Mouse (Mus musculus) liver, embryonic 15.5 days (tissue): ENCODE data around the gene Nav3. TPM values are rescaled to one million over a fixed set of nuclear protein-coding genes. Genes with fewer than 3 reads are reported as not detected.
"Not testable (repeated sequence)": the region's sequence is repeated elsewhere in the genome, so short reads cannot be mapped to it uniquely, and the experiment has no call there.

ENCODE experiments used
- ATAC-seq: fragments of 200-750 bp; cut with Nextera tagmentation; 2 replicates; pipeline ENCODE4 v1.8.0; 2017; ENCODE audit warnings: moderate number of reproducible peaks, mild to moderate bottlenecking, moderate library complexity; ENCODE audit not compliant: insufficient read depth
- H3K27ac ChIP-seq: fragments of 300-500 bp; sonication (generic); replicated peaks from 2 replicates; pipeline ENCODE4 v1.5.1; 2015; ENCODE audit warnings: mild to moderate bottlenecking, inconsistent platforms
- H3K27me3 ChIP-seq: fragments of 300-500 bp; sonication (generic); 2 replicates; pipeline ENCODE4 v1.6.1; 2015; ENCODE audit warnings: mild to moderate bottlenecking, inconsistent platforms
- H3K36me3 ChIP-seq: fragments of 300-500 bp; sonication (generic); replicated peaks from 2 replicates; pipeline ENCODE4 v1.6.1; 2015; ENCODE audit warnings: moderate library complexity, mild to moderate bottlenecking, inconsistent platforms
- H3K4me1 ChIP-seq: fragments of 300-500 bp; sonication (generic); replicated peaks from 2 replicates; pipeline ENCODE4 v1.6.1; 2015; ENCODE audit warnings: inconsistent platforms
- H3K4me2 ChIP-seq: fragments of 300-500 bp; sonication (generic); 2 replicates; pipeline ENCODE4 v1.6.1; 2015; ENCODE audit warnings: moderate library complexity, mild to moderate bottlenecking, inconsistent platforms
- H3K4me3 ChIP-seq: fragments of 300-500 bp; sonication (generic); replicated peaks from 2 replicates; pipeline ENCODE4 v1.5.1; 2015; ENCODE audit warnings: mild to moderate bottlenecking, inconsistent platforms
- H3K9ac ChIP-seq: fragments of 300-500 bp; sonication (generic); 2 replicates; pipeline ENCODE4 v1.6.1; 2015; ENCODE audit warnings: moderate library complexity, mild to moderate bottlenecking, inconsistent platforms
- H3K9me3 ChIP-seq: fragments of 300-500 bp; sonication (generic); replicated peaks from 2 replicates; pipeline ENCODE4 v1.6.1; 2016; ENCODE audit warnings: inconsistent platforms
- WGBS: fragments of 180-500 bp; shearing (Covaris S2); methylation state at CpG from one replicate; pipeline ENCODE4 v1.1.7; 2015; ENCODE audit warnings: mixed read lengths; ENCODE audit not compliant: insufficient replicate concordance; 5-methylcytosine and 5-hydroxymethylcytosine counted together
- polyA plus RNA-seq: library from polyadenylated mRNA; unstranded; fragments of >200 nt; fragmentation: Nextera tagmentation; extraction: Ambion mirVana; gene quantifications from 2 replicates; pipeline ENCODE4 v1.2.1, GENCODE M21; 2015

Nav3 gene
- polyA plus RNA-seq, 1 experiment from 2014 or later, result 0.12 TPM

DNA sequence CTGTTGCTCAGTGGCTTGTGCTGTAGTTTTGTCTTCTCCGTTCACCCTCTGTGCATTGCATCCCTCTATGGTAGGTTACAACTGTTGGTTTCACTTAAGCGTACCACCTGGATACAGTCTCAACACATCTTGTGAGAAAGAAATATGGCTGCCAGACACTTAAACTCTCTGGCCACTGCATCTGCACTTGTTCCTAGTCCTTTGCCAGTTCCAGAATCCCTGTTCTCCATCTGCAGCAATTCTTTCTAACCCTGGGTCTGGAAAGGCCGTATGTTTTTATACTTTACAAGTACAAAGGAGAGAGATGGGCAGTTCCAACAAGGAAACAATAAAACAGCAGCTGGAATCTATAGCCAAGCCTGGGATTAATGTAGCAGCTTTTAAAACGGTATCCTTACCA, 418.5 kb downstream of the Nav3 start:
- no peaks in the 10 kb centered on the region for H3K4me1 ChIP-seq
- no peak overlapping the region for H3K4me2 ChIP-seq
- H3K9me3 ChIP-seq, result no peaks in the 10 kb centered on the region
- no peak overlapping the region for H3K27ac ChIP-seq
- H3K9ac ChIP-seq, result no peak overlapping the region
- ATAC-seq, result no peak
- H3K4me3 ChIP-seq, result no peak overlapping the region
- no peaks in the 10 kb centered on the region for H3K36me3 ChIP-seq
- WGBS, result 62% methylated on average over 4 of the region's 4 CpGs
- no peaks in the 10 kb centered on the region for H3K27me3 ChIP-seq

DNA sequence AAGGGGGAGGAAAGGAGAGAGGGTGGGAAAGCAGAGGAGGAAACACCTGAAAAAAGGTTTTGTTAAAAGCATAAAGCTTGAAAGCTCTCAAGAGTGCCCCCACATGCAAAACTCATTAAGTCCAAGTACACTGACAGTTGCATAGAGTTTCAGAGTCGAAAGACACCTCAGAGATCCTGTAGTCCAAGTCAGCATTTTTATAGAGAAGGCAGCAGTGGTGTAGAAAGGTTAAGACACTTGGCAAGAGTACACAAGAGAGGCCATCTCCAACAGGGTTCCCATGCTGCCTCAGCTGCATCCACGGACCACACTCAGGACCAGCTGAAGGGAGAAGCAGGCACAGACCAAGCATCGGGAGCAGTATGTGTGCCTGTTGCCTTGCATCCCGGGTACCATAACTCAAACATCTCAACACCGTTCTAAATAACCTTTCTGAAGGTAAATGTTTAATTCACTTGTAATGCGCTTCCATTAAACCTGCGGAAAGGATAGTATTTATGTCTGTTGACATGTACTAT, 421.4 kb downstream of the Nav3 start:
- Histone ChIP-seq H3K27me3 (no peaks in the 10 kb centered on the region), H3K9ac (no peak overlapping the region), H3K27ac (no peak overlapping the region), H3K36me3 (no peaks in the 10 kb centered on the region), H3K4me3 (no peak overlapping the region), H3K4me1 (no peaks in the 10 kb centered on the region), H3K9me3 (no peaks in the 10 kb centered on the region), H3K4me2 (no peak overlapping the region)
- WGBS, result 74% methylated on average over 7 of the region's 7 CpGs
- no peak for ATAC-seq

GRCm38 (mm10) chr10:110024897-110025296, 431.1 kb downstream of the Nav3 start:
- not testable (repeated sequence) for H3K4me1 ChIP-seq, ATAC-seq, H3K36me3 ChIP-seq, H3K27me3 ChIP-seq, H3K27ac ChIP-seq, H3K4me3 ChIP-seq, H3K4me2 ChIP-seq, H3K9ac ChIP-seq, H3K9me3 ChIP-seq
- WGBS, result 54% methylated on average over 2 of the region's 2 CpGs

DNA sequence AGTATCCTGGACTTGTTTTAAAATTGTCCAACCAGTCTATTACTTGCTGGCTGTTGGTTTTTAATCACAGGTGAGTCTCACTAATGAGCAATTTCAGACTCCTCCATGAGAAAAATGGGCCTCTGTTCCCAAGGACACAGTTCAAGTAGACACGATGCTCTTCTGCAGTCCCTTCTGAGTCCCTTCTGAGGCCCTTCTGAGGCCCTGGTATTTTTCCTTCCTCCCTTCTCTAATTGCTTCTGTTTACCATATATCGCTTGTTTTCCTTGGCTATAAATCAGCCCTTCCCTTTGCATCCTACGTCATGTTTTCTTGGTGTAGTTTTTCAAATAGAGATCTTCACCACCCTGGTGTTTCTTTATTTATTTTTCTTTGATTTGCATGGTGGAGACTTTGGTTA, 433.9 kb downstream of the Nav3 start:
- Histone ChIP-seq H3K27me3 (no peaks in the 10 kb centered on the region), H3K36me3 (no peaks in the 10 kb centered on the region), H3K27ac (no peak overlapping the region), H3K9me3 (no peaks in the 10 kb centered on the region), H3K4me3 (no peak overlapping the region), H3K4me2 (no peak overlapping the region), H3K9ac (no peak overlapping the region), H3K4me1 (no peaks in the 10 kb centered on the region)
- 59% methylated on average over 3 of the region's 3 CpGs for WGBS
- no peak for ATAC-seq

GRCm38 (mm10) chr10:110019266-110019866, 436.6 kb downstream of the Nav3 start:
- Histone ChIP-seq H3K9ac (no peak overlapping the region), H3K27me3 (no peaks in the 10 kb centered on the region)

GRCm38 (mm10) chr10:110001328-110001727, 454.7 kb downstream of the Nav3 start:
- not testable (repeated sequence) for H3K4me1 ChIP-seq, H3K36me3 ChIP-seq, H3K9me3 ChIP-seq, H3K4me2 ChIP-seq, H3K4me3 ChIP-seq, H3K27me3 ChIP-seq, H3K9ac ChIP-seq, H3K27ac ChIP-seq, ATAC-seq
- 54% methylated on average over 5 of the region's 5 CpGs for WGBS

More at GRCm38 (mm10) chr10:110019266-110019866, 436.6 kb downstream of the Nav3 start:
- Histone ChIP-seq H3K4me2 (no peak overlapping the region), H3K36me3 (no peaks in the 10 kb centered on the region), H3K4me3 (no peak overlapping the region), H3K27ac (no peak overlapping the region), H3K4me1 (no peaks in the 10 kb centered on the region), H3K9me3 (no peaks in the 10 kb centered on the region)
- 36% methylated on average over 4 of the region's 4 CpGs for WGBS
- no peak for ATAC-seq

DNA sequence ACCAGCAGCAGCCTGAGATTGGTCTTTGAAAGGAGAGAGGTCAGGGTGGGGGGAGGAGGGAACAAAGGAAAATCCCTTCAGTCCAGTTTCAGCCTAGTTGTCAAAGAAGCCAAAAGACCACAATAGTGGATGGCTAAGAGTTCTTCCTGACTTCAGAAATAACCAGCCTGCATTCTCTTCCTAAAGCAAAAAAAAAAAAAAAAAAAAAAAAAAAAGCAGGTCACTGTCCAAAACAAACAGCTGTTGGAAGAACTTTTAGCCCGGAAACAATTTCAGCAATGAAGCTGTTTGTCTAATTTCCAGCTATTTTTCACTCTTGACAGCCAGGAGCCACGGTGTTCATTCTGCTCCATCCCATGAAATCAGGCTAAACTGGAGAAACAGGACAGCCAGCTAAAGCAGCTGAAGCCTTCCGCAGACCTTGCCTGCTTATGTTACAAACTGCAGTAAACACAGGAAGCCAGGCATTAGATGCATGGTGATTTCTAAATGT, 455.2 kb downstream of the Nav3 start:
- no peak for ATAC-seq
- H3K4me3 ChIP-seq, result no peak overlapping the region
- no peaks in the 10 kb centered on the region for H3K4me1 ChIP-seq
- WGBS, result 31% methylated on average over 3 of the region's 3 CpGs
- no peaks in the 10 kb centered on the region for H3K9me3 ChIP-seq
- H3K27me3 ChIP-seq, result no peaks in the 10 kb centered on the region
- no peak overlapping the region for H3K9ac ChIP-seq
- no peak overlapping the region for H3K27ac ChIP-seq
- H3K4me2 ChIP-seq, result no peak overlapping the region
- no peaks in the 10 kb centered on the region for H3K36me3 ChIP-seq

DNA sequence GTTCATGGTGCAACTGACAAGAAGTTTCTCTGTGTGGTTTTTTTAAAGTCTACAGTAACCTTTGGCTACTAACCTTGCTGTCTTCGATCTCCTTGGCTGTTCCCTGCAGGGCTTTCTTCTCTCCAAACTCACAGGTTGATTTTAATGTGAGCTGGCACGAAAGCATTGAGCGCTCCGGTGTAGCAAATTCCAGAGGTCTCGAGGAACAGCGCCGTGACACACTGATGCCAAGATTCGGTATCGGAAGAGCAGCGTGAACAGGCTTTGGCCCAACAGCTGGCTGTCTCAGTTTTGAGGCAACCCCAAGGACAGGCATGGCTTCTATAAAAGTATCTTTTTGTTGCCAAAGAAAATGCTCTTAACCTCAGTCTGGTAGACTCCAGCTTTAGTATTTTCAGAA, 456.1 kb downstream of the Nav3 start:
- Histone ChIP-seq H3K9me3 (no peaks in the 10 kb centered on the region), H3K27ac (no peak overlapping the region), H3K4me2 (no peak overlapping the region), H3K4me1 (no peaks in the 10 kb centered on the region), H3K27me3 (no peaks in the 10 kb centered on the region), H3K36me3 (no peaks in the 10 kb centered on the region), H3K9ac (no peak overlapping the region), H3K4me3 (no peak overlapping the region)
- ATAC-seq, result no peak
- 83% methylated on average over 10 of the region's 10 CpGs for WGBS

GRCm38 (mm10) chr10:109994302-109994701, 461.7 kb downstream of the Nav3 start:
- Histone ChIP-seq H3K27ac (no peak overlapping the region), H3K36me3 (no peaks in the 10 kb centered on the region), H3K27me3 (no peaks in the 10 kb centered on the region), H3K4me3 (no peak overlapping the region), H3K4me2 (no peak overlapping the region), H3K9ac (no peak overlapping the region), H3K9me3 (no peaks in the 10 kb centered on the region), H3K4me1 (no peaks in the 10 kb centered on the region)
- ATAC-seq, result no peak
- WGBS, result 62% methylated on average over 5 of the region's 5 CpGs

DNA sequence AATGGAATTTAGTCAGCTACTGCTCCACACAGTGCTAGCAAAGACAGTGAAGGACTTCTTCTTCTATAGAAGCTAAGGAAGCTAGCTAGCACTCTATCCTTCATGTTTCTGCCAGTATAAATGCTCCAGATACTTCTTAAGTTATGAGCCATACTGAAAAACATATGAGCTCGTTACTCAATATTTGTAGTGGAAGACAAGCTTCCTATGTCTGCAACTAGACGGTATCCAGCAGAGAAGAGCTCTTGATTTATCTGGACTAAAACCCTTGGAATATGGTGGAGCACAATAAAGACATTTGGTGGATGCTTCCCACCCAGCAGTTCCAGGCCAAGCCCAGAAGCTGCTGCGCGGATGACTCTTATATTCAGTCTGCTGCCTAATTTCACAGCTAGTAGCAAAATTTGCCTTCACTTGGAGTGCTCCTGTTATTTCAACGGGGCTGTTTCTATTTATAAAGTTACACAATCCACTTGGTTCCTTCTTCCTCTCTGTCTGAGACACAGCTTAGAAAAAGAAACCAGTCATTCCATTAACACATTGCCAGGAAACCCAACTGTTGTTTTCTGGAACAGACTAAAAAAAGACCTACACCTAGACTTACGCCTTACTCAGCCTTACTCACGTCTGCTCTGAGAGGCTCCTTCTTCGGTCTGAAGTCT, 470.0 kb downstream of the Nav3 start:
- Histone ChIP-seq H3K36me3 (no peaks in the 10 kb centered on the region), H3K9me3 (no peaks in the 10 kb centered on the region), H3K4me2 (no peak overlapping the region), H3K27me3 (no peaks in the 10 kb centered on the region), H3K9ac (no peak overlapping the region), H3K4me3 (no peak overlapping the region), H3K27ac (no peak overlapping the region), H3K4me1 (no peaks in the 10 kb centered on the region)
- no peak for ATAC-seq
- WGBS, result 31% methylated on average over 8 of the region's 8 CpGs

- no peak overlapping the region for H3K9ac ChIP-seq
- H3K27ac ChIP-seq, result no peak overlapping the region
- H3K9me3 ChIP-seq, result no peaks in the 10 kb centered on the region
- no peaks in the 10 kb centered on the region for H3K36me3 ChIP-seq
- no peaks in the 10 kb centered on the region for H3K4me1 ChIP-seq
- H3K27me3 ChIP-seq, result no peaks in the 10 kb centered on the region
- H3K4me3 ChIP-seq, result no peak overlapping the region
- WGBS, result 63% methylated on average over 8 of the region's 8 CpGs
- no peak overlapping the region for H3K4me2 ChIP-seq
- no peak for ATAC-seq
Observed at GRCm38 (mm10) chr10:109976351-109976750, 479.7 kb downstream of the Nav3 start.
